Mouse (Mus musculus) bone marrow, adult 2 months (tissue): ENCODE results near the gene Nelfe.

Experiments
- CTCF ChIP-seq: fragments of 200-500 bp; IDR thresholded peaks from 2 replicates; pipeline ENCODE4 v1.5.1; 2011; ENCODE audit warnings: low read length, control low read depth; ENCODE audit not compliant: control insufficient read depth, insufficient read depth
- POLR2A ChIP-seq: fragments of 200-500 bp; IDR thresholded peaks from 2 replicates; pipeline ENCODE4 v1.6.1; 2011; ENCODE audit warnings: low read depth, mild to moderate bottlenecking, control low read depth, low read length, borderline replicate concordance; ENCODE audit not compliant: control insufficient read depth

DNA sequence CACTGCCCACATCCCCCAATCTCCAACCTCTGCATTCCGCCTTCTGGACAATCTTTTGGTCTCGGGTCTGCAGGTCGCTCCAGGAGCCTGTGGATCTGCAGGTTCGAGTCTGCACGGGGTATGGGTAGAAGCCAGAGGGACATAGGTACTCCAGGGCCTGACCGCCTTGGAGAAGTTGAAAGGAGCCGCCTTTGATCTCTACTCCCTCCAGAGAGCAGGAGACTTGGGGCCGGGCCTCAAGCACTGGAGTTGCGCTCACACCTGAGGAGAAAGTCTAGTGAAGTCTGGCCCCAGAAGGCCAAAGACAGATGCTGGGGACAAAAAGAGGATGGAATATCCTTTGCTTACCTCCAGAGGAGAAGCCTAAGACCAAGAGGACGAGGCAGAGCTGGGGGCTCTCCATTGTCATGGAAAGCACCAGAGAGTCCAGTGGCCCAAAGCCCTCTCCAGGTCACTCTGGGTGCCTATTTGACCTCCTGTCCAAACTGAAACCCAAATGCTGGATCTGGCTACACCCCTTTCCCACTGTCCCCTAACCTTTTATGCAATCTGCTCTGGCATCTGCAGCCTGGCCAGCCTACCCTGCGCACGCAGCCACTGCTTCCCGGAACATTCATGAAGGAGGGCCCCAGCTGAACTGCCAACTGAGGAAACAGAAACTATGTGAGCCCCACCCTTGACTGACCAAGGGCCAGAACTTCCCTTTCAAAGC lies 11.7 kb downstream of the Nelfe start:
- TF ChIP-seq CTCF (no peak), POLR2A (no peak)
